Mouse (Mus musculus): Measurements from ENCODE around the gene Gm21294.
"Not testable (repeated sequence)": the region's sequence is repeated elsewhere in the genome, so short reads cannot be mapped to it uniquely, and the experiment has no call there.

The Gm21294 gene

GRCm38 (mm10) chrY:89052506-89052905 is at the start of gene Gm21294:
Gene Gm21294, plus strand, starts transcription at chrY:89052806.
- DNase-seq (ENCODE audit: low spot score in 2 of 2): not testable (repeated sequence)

GRCm38 (mm10) chrY:89126246-89126645 is 73.6 kb downstream of the Gm21294 start:
- DNase-seq (ENCODE audit: low spot score in 2 of 2): peak in 1 of 2 experiments; percentile 1

Measured in spleen, postnatal 36 days (tissue).